Mouse (Mus musculus) left cerebral cortex, adult 18-20 months (tissue): Measurements from ENCODE around the gene Rdh13. TPM values are rescaled to one million over a fixed set of nuclear protein-coding genes. Genes with fewer than 3 reads are reported as not detected.
"Not testable (repeated sequence)": the region's sequence is repeated elsewhere in the genome, so short reads cannot be mapped to it uniquely, and the experiment has no call there.

Experiments used
- DNase-seq, 2 experiments: peaks; one replicate each; pipeline ENCODE4 v3.0.0; 2021 to 2022; ENCODE audit warnings: low spot score in 2 of 2, mixed read lengths in 1 of 2
- microRNA-seq, 2 experiments: library from miRNA; unstranded; fragments of <30 nt; microRNA quantifications; one replicate each; pipeline ENCODE4 v1.2.0; 2021
- total RNA-seq, 2 experiments: library from RNA; stranded (reverse); gene quantifications; 2 replicates each; pipeline ENCODE4 v1.2.3; 2021

Gene Rdh13
- total RNA-seq, 2 experiments from 2014 or later: 25.3 to 28.1 TPM

DNA sequence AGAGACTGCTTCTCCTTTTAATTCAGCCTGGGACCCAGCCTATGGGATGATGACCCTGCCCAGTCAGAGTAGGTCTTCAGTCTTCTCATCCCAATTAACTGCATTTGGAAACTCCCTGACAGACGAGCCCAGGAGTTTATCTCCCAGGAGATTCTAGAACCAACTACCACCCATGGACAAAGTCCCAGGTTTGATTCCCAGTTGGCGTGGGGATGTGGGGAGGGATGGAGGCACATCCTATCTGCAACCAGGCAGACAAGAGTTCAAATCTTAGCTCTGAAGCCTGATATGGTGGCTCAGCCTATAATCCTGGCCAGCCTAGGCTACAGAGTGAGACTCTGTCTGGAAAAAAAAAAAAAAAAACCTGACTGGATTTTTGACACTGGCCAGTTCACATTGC is 7.7 kb downstream of the Rdh13 start:
- no peak for DNase-seq

DNA sequence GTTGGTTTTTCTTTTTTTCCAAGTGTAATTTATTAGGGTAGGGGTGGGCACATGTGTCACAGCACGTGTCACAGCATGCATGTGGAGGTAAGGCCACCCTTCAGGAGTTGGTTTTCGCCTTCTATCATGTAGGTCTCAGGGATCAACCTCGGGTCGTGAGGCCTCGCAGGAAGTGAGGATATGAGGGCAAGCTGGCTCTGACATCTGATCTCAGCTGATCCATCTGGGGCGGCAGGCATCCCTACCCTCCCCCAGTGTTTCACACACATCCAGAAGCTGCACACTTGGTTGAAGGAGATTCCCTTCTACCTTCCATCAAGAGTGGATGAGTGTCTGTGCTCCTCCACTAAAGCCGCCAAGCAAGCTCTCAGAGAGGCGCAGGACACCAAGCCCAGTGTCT is 13.4 kb downstream of the Rdh13 start:
- no peak for DNase-seq

DNA sequence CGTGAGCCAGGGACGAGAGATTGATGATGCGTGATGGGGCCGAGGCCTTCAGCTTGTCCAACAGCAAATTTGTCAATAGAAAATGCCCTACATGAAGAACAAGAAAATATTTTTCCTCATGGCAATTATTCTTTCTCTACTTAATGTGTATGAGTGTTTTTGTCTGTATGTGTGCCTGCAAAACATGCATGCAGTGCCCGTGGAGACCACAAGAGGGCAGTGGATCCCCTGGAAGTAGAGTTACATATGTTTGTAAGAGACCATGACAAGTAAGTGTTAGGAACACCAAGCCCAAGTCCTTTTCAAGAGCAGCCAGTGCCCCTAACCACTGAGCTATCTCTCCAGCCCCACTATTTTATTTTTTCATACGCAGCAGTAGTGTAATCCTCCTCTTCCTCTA is 13.9 kb downstream of the Rdh13 start:
- peak; percentile 56 to 67 for DNase-seq

DNA sequence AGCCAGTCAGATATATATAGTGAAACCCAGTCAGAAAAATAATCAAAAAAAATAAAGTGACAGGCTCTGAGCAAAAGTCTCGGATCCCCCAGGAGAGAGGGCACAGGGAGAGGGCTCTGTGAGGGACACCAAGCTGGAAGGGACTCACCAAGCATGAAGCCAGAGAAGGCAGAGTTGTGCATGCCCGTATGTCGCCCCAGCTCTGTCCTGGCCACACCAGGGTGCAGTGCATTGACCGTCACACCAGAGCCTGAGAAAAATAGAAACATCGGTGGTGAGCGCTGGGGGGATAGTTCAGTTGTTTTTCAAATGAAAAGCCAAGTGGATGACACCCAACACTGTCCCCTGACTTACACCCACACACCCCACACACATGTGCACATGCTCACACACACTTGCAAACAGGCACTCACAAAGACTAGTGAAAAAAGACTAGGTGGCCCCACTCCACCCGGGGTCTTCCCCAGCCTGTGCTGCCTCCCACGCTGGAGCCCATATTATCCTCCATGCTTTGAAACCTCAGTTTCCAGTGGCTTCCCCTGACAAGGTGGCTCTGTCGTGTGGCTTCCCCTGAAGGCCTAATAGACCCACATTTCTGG is 15.1 kb downstream of the Rdh13 start:
- no peak for DNase-seq

DNA sequence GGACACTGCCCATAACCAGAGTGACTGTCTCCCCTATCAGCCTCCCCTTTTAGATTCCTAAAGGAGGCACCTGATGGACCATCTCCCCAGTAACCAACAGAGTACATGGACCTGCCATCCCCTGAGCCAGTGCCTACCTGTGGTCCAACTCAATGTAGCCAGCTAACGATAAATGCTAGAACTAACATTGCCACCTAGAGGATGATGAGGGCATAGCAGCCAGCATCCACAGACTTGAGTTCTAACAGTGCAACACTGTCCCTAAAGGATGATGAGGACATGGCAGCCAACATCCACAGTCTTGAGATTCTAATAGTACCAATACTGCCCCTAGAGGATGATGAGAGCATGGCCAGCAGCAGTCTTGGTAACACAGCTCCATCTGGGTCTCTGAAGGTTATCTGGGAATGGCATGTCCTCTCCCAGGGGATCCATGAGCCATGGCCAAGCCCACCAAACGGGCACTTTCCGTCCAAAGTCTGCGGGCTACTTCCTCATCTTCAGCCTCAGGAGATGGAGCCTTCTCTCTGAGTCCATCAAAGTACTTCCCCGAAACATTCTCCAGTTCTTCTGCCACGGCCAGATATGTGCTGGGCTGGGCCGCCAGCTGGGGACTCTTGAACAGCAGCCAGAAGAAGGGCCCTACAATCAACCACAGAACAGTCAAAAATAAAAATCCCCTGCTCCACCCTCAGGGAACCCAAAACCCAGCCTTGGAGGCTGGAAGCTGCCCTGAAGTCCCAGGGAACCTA is 18.1 kb downstream of the Rdh13 start:
- peak; percentile 87 to 91 for DNase-seq

DNA sequence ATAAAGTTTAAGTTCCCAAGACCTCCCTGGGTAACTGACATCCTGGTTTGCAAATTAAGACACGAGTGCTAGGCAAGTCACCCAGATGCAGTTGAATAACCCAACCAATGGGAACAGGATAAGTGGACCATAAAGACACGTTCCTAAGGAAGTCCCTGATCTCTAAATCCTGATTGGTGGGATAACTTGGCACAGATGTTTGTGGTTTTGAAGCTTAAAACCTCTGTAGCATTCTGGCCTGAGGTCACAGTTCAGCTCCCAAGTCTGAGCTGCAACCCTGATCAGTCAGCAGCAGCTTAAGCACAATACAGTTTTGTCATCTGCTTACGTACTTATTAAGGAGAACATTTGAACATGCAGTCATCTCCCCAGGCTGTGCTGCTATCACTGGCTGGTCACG is 25.2 kb downstream of the Rdh13 start:
- no peak for DNase-seq

DNA sequence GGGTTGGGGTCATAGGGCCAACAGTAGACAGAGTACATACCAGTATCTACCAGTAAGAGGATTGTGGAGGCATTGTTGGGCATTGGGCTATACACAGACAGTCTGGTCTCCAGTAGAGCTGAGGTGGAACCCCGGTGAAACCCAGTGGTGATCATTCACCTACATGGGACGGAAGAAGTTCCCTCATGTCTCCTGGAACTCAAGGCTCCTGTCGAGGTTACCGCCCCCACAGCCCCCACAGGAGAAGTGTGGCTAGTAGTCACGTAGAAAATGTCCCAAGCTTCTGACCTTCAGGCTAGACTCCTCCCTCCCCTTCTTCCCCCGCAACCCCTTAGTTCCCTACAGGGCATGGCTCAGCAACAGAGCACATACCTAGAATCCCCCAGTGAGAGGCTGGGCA is 25.8 kb downstream of the Rdh13 start:
- no peak for DNase-seq

DNA sequence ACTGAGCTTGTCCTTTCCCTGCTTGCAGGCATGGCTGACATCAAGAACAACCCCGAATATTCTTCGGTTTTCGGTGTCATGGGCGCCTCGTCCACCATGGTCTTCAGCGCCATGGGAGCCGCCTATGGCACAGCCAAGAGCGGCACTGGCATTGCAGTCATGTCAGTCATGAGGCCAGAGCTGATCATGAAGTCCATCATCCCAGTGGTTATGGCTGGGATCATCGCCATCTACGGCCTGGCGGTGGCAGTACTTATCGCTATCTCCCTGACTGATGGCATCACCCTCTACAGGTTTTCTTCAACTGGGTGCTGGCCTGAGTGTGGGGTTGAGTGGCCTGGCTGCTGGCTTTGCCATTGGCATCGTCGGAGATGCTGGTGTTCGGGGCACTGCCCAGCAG is 33.0 kb downstream of the Rdh13 start:
- DNase-seq: not testable (repeated sequence)

DNA sequence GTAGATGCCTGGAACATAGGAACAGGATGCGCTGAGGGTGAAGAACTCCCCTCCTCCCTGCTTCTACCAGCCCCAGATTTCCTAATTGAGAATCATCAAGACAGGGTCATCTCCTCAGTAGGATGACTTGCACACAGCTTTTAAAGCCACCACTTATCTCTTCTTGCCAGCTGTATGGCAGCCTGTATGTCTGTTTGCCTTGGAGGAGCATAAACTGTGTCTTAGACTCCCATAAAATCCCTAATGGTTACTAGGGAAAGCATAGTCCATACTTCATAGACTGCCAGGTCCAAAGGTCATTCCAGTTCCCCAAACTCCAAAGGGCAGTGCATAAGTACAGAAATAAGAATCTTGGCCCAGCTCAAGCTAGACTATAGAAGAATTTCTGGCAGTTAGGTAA is 47.7 kb downstream of the Rdh13 start, which contains the start of gene Gp6:
Gene Gp6 (minus strand): TSS at position 15 of the 400 bp plus-strand sequence.
- DNase-seq: no peak

Small RNA genes lying within 50 kb of the gene (microRNA-seq; reads per million reads assigned to microRNA genes)
- gene Gm24605 (0 reads per million in 2 experiments), gene Gm24752 (0 reads per million in 2 experiments), gene Gm25349 (0 reads per million in 2 experiments)

Other genes with a start within 250 kb of the Rdh13 start
- under 1 TPM in 1 of 2 experiments, not detected in 1; 0.16 TPM for gene Lilra5, start 207.9 kb downstream of the Rdh13 start, total RNA-seq
- not detected for gene Ncr1, start 107.9 kb downstream of the Rdh13 start, total RNA-seq
- not detected for gene Gp6, start 47.9 kb downstream of the Rdh13 start, total RNA-seq
- gene Eps8l1, start 15.0 kb upstream of the Rdh13 start, total RNA-seq: 1 to 10 TPM; 4.7 to 7.9 TPM
- 100 to 1,000 TPM; 154 TPM for gene Ppp1r12c, start 56.0 kb upstream of the Rdh13 start, total RNA-seq
- gene Tnnt1, start 70.7 kb upstream of the Rdh13 start, total RNA-seq: 10 to 100 TPM in 1 of 2 experiments, 1 to 10 TPM in 1; 7.6 to 11.7 TPM
- 1 to 10 TPM in 1 of 2 experiments, under 1 TPM in 1; 0.88 to 1.3 TPM for gene Tnni3, start 78.6 kb upstream of the Rdh13 start, total RNA-seq
- under 1 TPM; 0.23 to 0.37 TPM for gene Dnaaf3, start 86.8 kb upstream of the Rdh13 start, total RNA-seq
- gene Syt5, start 101.9 kb upstream of the Rdh13 start, total RNA-seq: 100 to 1,000 TPM; 281 to 299 TPM
- 1 to 10 TPM in 1 of 2 experiments, under 1 TPM in 1; 0.82 to 1.1 TPM for gene Ptprh, start 158.4 kb upstream of the Rdh13 start, total RNA-seq
- 10 to 100 TPM; 13.9 to 16.7 TPM for gene Tmem86b, start 185.8 kb upstream of the Rdh13 start, total RNA-seq
- 100 to 1,000 TPM; 129 to 135 TPM for gene Ppp6r1, start 213.4 kb upstream of the Rdh13 start, total RNA-seq
- 100 to 1,000 TPM; 100 to 105 TPM for gene Hspbp1, start 239.4 kb upstream of the Rdh13 start, total RNA-seq
- 100 to 1,000 TPM; 436 to 437 TPM for gene Brsk1, start 245.0 kb upstream of the Rdh13 start, total RNA-seq